Mouse (Mus musculus) MEL (cell line): ENCODE results near the gene Capza3. TPM values are rescaled to one million over a fixed set of nuclear protein-coding genes. Genes with fewer than 3 reads are reported as not detected.

ENCODE experiments used
- DNase-seq: peaks from one replicate; pipeline ENCODE4 v3.0.0; 2011; ENCODE audit warnings: low read depth, low spot score
- H3K27ac ChIP-seq: 2 replicates; pipeline ENCODE4 v1.5.1; 2012; ENCODE audit warnings: low read depth, mild to moderate bottlenecking, control low read depth, low read length, moderate library complexity; ENCODE audit not compliant: control insufficient read depth
- H3K27me3 ChIP-seq, 2 experiments: fragments of 150-350 bp in 1 of 2; sonication (generic) in 1 of 2; 2 replicates each; pipeline ENCODE4 v1.6.1; 2012; ENCODE audit warnings: low read length in 2 of 2, mild to moderate bottlenecking in 2 of 2, improper control_type of control experiment in 1 of 2, moderate library complexity in 1 of 2; ENCODE audit not compliant: insufficient read depth in 2 of 2, control insufficient read depth in 1 of 2
- H3K36me3 ChIP-seq, 2 experiments: 2 replicates each; pipeline ENCODE4 v1.6.1; 2012 to 2014; ENCODE audit warnings: low read length in 2 of 2, improper control_type of control experiment in 1 of 2, inconsistent platforms in 1 of 2, mild to moderate bottlenecking in 1 of 2; ENCODE audit not compliant: insufficient read depth in 2 of 2, control insufficient read depth in 1 of 2
- H3K4me1 ChIP-seq, 2 experiments: fragments of 150-350 bp in 1 of 2; sonication (generic) in 1 of 2; 2 replicates each; pipeline ENCODE4 v1.6.1; 2012; ENCODE audit warnings: low read length in 2 of 2, improper control_type of control experiment in 1 of 2, mild to moderate bottlenecking in 1 of 2; ENCODE audit not compliant: insufficient read depth in 2 of 2, control insufficient read depth in 1 of 2
- H3K4me3 ChIP-seq, 2 experiments: fragments of 150-350 bp in 1 of 2; sonication (generic) in 1 of 2; 2 replicates each; pipeline ENCODE4 v1.5.1; 2012; ENCODE audit warnings: low read depth in 2 of 2, low read length in 2 of 2, mild to moderate bottlenecking in 2 of 2, moderate library complexity in 2 of 2, control low read depth in 1 of 2, improper control_type of control experiment in 1 of 2; ENCODE audit not compliant: control insufficient read depth in 1 of 2, insufficient read depth in 1 of 2
- H3K79me2 ChIP-seq: 2 replicates; pipeline ENCODE4 v1.6.1; 2012; ENCODE audit warnings: mild to moderate bottlenecking, low read length, moderate library complexity; ENCODE audit not compliant: control insufficient read depth, poor library complexity, insufficient read depth
- H3K9ac ChIP-seq: 2 replicates; pipeline ENCODE4 v1.6.1; 2012; ENCODE audit warnings: low read depth, mild to moderate bottlenecking, control low read depth, low read length, moderate library complexity; ENCODE audit not compliant: control insufficient read depth, poor library complexity, severe bottlenecking
- H3K9me3 ChIP-seq: fragments of 150-350 bp; sonication (generic); replicated peaks from 2 replicates; pipeline ENCODE4 v1.6.1; 2012; ENCODE audit warnings: mild to moderate bottlenecking, low read length, improper control_type of control experiment, moderate library complexity; ENCODE audit not compliant: insufficient read depth
- CHD1 ChIP-seq: IDR thresholded peaks from 2 replicates; pipeline ENCODE4 v1.6.1; 2012; ENCODE audit warnings: low read depth, mild to moderate bottlenecking, inconsistent platforms, low read length, improper control_type of control experiment
- CHD2 ChIP-seq: IDR thresholded peaks from 2 replicates; pipeline ENCODE4 v1.6.1; 2011; ENCODE audit warnings: low read length, improper control_type of control experiment
- ELF1 ChIP-seq: IDR thresholded peaks from 2 replicates; pipeline ENCODE4 v1.6.1; 2014; ENCODE audit warnings: low read depth, mild to moderate bottlenecking, inconsistent platforms, low read length, improper control_type of control experiment, moderate library complexity
- EP300 ChIP-seq, 2 experiments: IDR thresholded peaks; 2 replicates each; pipeline ENCODE4 v1.6.1; 2011; ENCODE audit warnings: improper control_type of control experiment in 2 of 2, low read length in 2 of 2, low read depth in 1 of 2, mild to moderate bottlenecking in 1 of 2
- ETS1 ChIP-seq: IDR thresholded peaks from 2 replicates; pipeline ENCODE4 v1.6.1; 2012; ENCODE audit warnings: low read depth, mild to moderate bottlenecking, inconsistent platforms, low read length, improper control_type of control experiment, moderate library complexity
- HCFC1 ChIP-seq: IDR thresholded peaks from 2 replicates; pipeline ENCODE4 v1.6.1; 2012; ENCODE audit warnings: low read depth, mild to moderate bottlenecking, inconsistent platforms, low read length, improper control_type of control experiment, moderate library complexity
- KAT2A ChIP-seq: conservative IDR thresholded peaks from 2 replicates; pipeline ENCODE4 v1.6.1; 2012; ENCODE audit warnings: low read depth, low read length, improper control_type of control experiment, inconsistent platforms
- MAFK ChIP-seq: IDR thresholded peaks from 2 replicates; pipeline ENCODE4 v1.6.1; 2011; ENCODE audit warnings: low read depth, mild to moderate bottlenecking, low read length, improper control_type of control experiment, borderline replicate concordance
- MAX ChIP-seq: IDR thresholded peaks from 2 replicates; pipeline ENCODE4 v1.6.1; 2011; ENCODE audit warnings: low read length, improper control_type of control experiment
- MAZ ChIP-seq: IDR thresholded peaks from 2 replicates; pipeline ENCODE4 v1.6.1; 2012; ENCODE audit warnings: low read depth, mild to moderate bottlenecking, inconsistent platforms, low read length, improper control_type of control experiment
- MYB ChIP-seq: IDR thresholded peaks from 2 replicates; pipeline ENCODE4 v1.6.1; 2011; ENCODE audit warnings: mild to moderate bottlenecking, low read depth, low read length, improper control_type of control experiment
- NELFE ChIP-seq: IDR thresholded peaks from 2 replicates; pipeline ENCODE4 v1.6.1; 2011; ENCODE audit warnings: low read depth, low read length, improper control_type of control experiment
- NRF1 ChIP-seq: IDR thresholded peaks from 2 replicates; pipeline ENCODE4 v1.6.1; 2014; ENCODE audit warnings: low read depth, mild to moderate bottlenecking, inconsistent platforms, low read length, improper control_type of control experiment, moderate library complexity; ENCODE audit not compliant: poor library complexity, insufficient read depth, severe bottlenecking
- POLR2A ChIP-seq, 2 experiments: IDR thresholded peaks; 2 replicates each; pipeline ENCODE4 v1.6.1; 2011 to 2012; ENCODE audit warnings: low read length in 2 of 2, mild to moderate bottlenecking in 2 of 2, control low read depth in 1 of 2, improper control_type of control experiment in 1 of 2, low read depth in 1 of 2, moderate library complexity in 1 of 2; ENCODE audit not compliant: control insufficient read depth in 1 of 2, insufficient read depth in 1 of 2, poor library complexity in 1 of 2
- POLR2AphosphoS5 ChIP-seq: IDR thresholded peaks from 2 replicates; pipeline ENCODE4 v1.6.1; 2012; ENCODE audit warnings: low read depth, borderline replicate concordance, mild to moderate bottlenecking, inconsistent platforms, low read length, moderate library complexity, mixed read lengths
- RAD21 ChIP-seq: IDR thresholded peaks from 2 replicates; pipeline ENCODE4 v1.6.1; 2011; ENCODE audit warnings: mild to moderate bottlenecking, low read depth, low read length, improper control_type of control experiment
- RCOR1 ChIP-seq: IDR thresholded peaks from 2 replicates; pipeline ENCODE4 v1.6.1; 2012; ENCODE audit warnings: low read depth, mild to moderate bottlenecking, inconsistent platforms, low read length, improper control_type of control experiment
- TAL1 ChIP-seq: IDR thresholded peaks from 2 replicates; pipeline ENCODE4 v1.6.1; 2012; ENCODE audit warnings: mild to moderate bottlenecking, inconsistent platforms, low read length, moderate library complexity, mixed read lengths
- TBP ChIP-seq: IDR thresholded peaks from 2 replicates; pipeline ENCODE4 v1.8.0; 2011; ENCODE audit warnings: low read depth, low read length, improper control_type of control experiment
- TCF12 ChIP-seq: IDR thresholded peaks from 2 replicates; pipeline ENCODE4 v1.6.1; 2014; ENCODE audit warnings: low read depth, mild to moderate bottlenecking, inconsistent platforms, low read length, improper control_type of control experiment, moderate library complexity
- UBTF ChIP-seq: IDR thresholded peaks from 2 replicates; pipeline ENCODE4 v1.6.1; 2012; ENCODE audit warnings: low read depth, mild to moderate bottlenecking, inconsistent platforms, low read length, improper control_type of control experiment, moderate library complexity, borderline replicate concordance; ENCODE audit not compliant: insufficient read depth
- USF1 ChIP-seq: IDR thresholded peaks from 2 replicates; pipeline ENCODE4 v1.6.1; 2014; ENCODE audit warnings: low read depth, mild to moderate bottlenecking, inconsistent platforms, low read length, improper control_type of control experiment, moderate library complexity
- USF2 ChIP-seq, 2 experiments: IDR thresholded peaks; 2 replicates each; pipeline ENCODE4 v1.6.1; 2011 to 2012; ENCODE audit warnings: improper control_type of control experiment in 2 of 2, low read length in 2 of 2, borderline replicate concordance in 1 of 2, inconsistent platforms in 1 of 2, low read depth in 1 of 2, mild to moderate bottlenecking in 1 of 2; ENCODE audit not compliant: insufficient read depth in 1 of 2
- ZC3H11A ChIP-seq: IDR thresholded peaks from 2 replicates; pipeline ENCODE4 v1.6.1; 2012; ENCODE audit warnings: low read depth, mild to moderate bottlenecking, inconsistent platforms, low read length, improper control_type of control experiment
- ZMIZ1 ChIP-seq: IDR thresholded peaks from 2 replicates; pipeline ENCODE4 v1.6.1; 2012; ENCODE audit warnings: low read depth, mild to moderate bottlenecking, inconsistent platforms, low read length, improper control_type of control experiment, moderate library complexity
- ZNF384 ChIP-seq: IDR thresholded peaks from 2 replicates; pipeline ENCODE4 v1.6.1; 2012; ENCODE audit warnings: low read depth, mild to moderate bottlenecking, inconsistent platforms, low read length, improper control_type of control experiment
- polyA plus RNA-seq, 2 experiments: library from polyadenylated mRNA; stranded (reverse) in 1 of 2; unstranded in 1 of 2; fragments of >175 nt in 1 of 2; fragments of >200 nt in 1 of 2; gene quantifications; 2 replicates each; pipeline versions ENCODE4 v1.2.1 to v1.2.4; 2012; ENCODE audit warnings: low replicate concordance in 2 of 2, low read depth in 1 of 2; ENCODE audit not compliant: insufficient read length in 2 of 2, insufficient read depth in 1 of 2, missing spikeins in 1 of 2
- total RNA-seq: library from RNA; depleted of rRNA; stranded (reverse); fragments of 300-350 nt; gene quantifications from 2 replicates; pipeline ENCODE4 v1.2.3, GENCODE M21; 2012

Capza3 gene
- total and polyA plus RNA-seq, 3 experiments = not detected

- H3K79me2 ChIP-seq = no peaks in the 10 kb centered on the region
- no peak overlapping the region for H3K4me3 ChIP-seq
- no peaks in the 10 kb centered on the region for H3K36me3 ChIP-seq
- H3K9me3 ChIP-seq = no peaks in the 10 kb centered on the region
- H3K4me1 ChIP-seq = no peaks in the 10 kb centered on the region
- H3K9ac ChIP-seq = no peak overlapping the region
- DNase-seq = no peak
- H3K27ac ChIP-seq = no peak overlapping the region
- TF ChIP-seq USF2 (IDR thresholded peaks at IDR 0.05; ENCODE audit: borderline replicate concordance in 1 of 2, insufficient read depth in 1 of 2, low read depth in 1 of 2, low read length in 2 of 2) = no peak
- no peak for TF ChIP-seq ZNF384
- no peak for TF ChIP-seq POLR2A (IDR thresholded peaks at IDR 0.05; ENCODE audit: control insufficient read depth in 1 of 2, insufficient read depth in 1 of 2, low read depth in 1 of 2, low read length in 2 of 2, poor library complexity in 1 of 2)
- TF ChIP-seq CHD2 = no peak
- TF ChIP-seq EP300 (IDR thresholded peaks at IDR 0.05; ENCODE audit: low read depth in 1 of 2, low read length in 2 of 2) = no peak
- TF ChIP-seq ZMIZ1 = no peak
- no peak for TF ChIP-seq MAX
- TF ChIP-seq CHD1 = no peak
- no peak for TF ChIP-seq POLR2AphosphoS5
- no peak for TF ChIP-seq TAL1
- TF ChIP-seq ZC3H11A = no peak
- TF ChIP-seq TBP = no peak
- TF ChIP-seq TCF12 = no peak
- TF ChIP-seq RCOR1 = no peak
- no peak for TF ChIP-seq NRF1
- TF ChIP-seq, all 39 proteins: peak for 0
- no peaks in the 10 kb centered on the region for H3K27me3 ChIP-seq
Observed at GRCm38 (mm10) chr6:140069177-140069576, 28.1 kb downstream of the Capza3 start.

GRCm38 (mm10) chr6:140080933-140081332 is 39.9 kb downstream of the Capza3 start:
- Histone ChIP-seq H3K4me1 (no peaks in the 10 kb centered on the region), H3K79me2 (no peaks in the 10 kb centered on the region), H3K36me3 (no peaks in the 10 kb centered on the region), H3K4me3 (no peak overlapping the region), H3K27ac (no peak overlapping the region), H3K9me3 (no peaks in the 10 kb centered on the region), H3K27me3 (no peaks in the 10 kb centered on the region), H3K9ac (no peak overlapping the region)
- TF ChIP-seq MAX = no peak
- TF ChIP-seq ELF1 = no peak
- TF ChIP-seq MYB = no peak
- no peak for TF ChIP-seq NRF1
- TF ChIP-seq NELFE = no peak
- no peak for TF ChIP-seq UBTF
- no peak for TF ChIP-seq ETS1
- no peak for TF ChIP-seq KAT2A
- no peak for TF ChIP-seq RAD21
- no peak for TF ChIP-seq MAZ
- TF ChIP-seq CHD1 = no peak
- TF ChIP-seq USF1 = no peak
- no peak for TF ChIP-seq USF2 (IDR thresholded peaks at IDR 0.05; ENCODE audit: borderline replicate concordance in 1 of 2, insufficient read depth in 1 of 2, low read depth in 1 of 2, low read length in 2 of 2)
- TF ChIP-seq HCFC1 = no peak
- no peak for TF ChIP-seq MAFK
- no peak for DNase-seq
